Mouse (Mus musculus): ENCODE data around the gene Anapc10. TPM values are rescaled to one million over a fixed set of nuclear protein-coding genes. Genes with fewer than 3 reads are reported as not detected.
"Not testable (repeated sequence)": the region's sequence is repeated elsewhere in the genome, so short reads cannot be mapped to it uniquely, and the experiment has no call there.

Anapc10 gene
- 1 to 10 TPM; 3.5 to 3.9 TPM for total RNA-seq (2021)
- long read RNA-seq, experiment 1, full-length matches to known transcripts = 4 of 12 reads
- long read RNA-seq, experiment 1, partial matches to known transcripts = 1 of 12 reads
- long read RNA-seq, experiment 1, other reads (novel, unspliced or antisense) = 7 of 12 reads
- long read RNA-seq, experiment 2, partial matches to known transcripts = 2 of 12 reads
- long read RNA-seq, experiment 2, other reads (novel, unspliced or antisense) = 10 of 12 reads

DNA sequence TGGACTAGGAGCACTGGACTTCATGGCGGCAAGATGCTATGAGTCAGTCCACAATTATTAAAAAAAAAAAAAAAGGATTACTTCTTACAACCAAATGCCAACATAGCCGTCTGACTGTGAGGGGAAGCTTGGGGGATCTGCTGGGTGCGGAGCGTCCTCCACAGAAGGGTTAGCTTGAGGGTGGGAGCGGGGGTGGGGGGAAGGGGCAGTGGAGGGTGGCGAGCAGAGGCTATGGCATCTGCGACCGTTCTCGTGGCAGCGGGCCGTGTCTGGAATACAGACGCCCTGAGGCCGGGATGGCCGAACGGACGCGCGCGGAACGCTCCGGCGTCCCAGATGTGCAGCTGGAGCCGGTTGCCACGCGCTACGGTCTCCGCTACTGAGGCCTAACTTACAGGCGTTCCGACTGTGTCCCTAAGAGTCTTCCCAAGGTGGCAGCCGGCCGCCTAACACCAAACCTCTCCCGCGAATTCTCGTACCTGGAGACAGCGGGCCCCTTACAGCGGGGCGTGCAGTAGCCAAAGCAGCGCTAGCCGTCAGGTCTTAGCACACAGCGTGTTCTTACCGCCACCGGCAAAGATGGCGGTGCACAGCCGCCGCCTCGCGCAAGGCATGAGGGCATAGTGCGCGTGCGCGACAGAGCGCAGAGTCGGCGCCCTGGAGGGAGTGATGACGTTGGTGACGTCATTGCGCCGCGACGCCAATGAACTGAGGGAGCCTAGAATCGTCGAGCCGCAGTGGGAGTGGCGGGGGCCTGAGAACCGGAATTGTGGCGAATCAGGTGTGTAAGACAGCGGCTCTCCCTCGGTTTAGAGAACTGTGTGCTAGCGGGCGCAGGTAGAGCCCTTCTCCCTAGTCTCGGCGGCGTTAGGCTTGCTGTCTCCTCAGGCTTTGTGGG is at the start of gene Anapc10, which contains the start of gene Abce1:
Gene Anapc10, plus strand, starts transcription at position 757 of the 898 bp plus-strand sequence.
Gene Abce1, minus strand, starts transcription at position 677 of the 898 bp plus-strand sequence.
- intact Hi-C loops (cut with DNase I) = no loop called here
- peak; percentile 96 to 97 for DNase-seq

DNA sequence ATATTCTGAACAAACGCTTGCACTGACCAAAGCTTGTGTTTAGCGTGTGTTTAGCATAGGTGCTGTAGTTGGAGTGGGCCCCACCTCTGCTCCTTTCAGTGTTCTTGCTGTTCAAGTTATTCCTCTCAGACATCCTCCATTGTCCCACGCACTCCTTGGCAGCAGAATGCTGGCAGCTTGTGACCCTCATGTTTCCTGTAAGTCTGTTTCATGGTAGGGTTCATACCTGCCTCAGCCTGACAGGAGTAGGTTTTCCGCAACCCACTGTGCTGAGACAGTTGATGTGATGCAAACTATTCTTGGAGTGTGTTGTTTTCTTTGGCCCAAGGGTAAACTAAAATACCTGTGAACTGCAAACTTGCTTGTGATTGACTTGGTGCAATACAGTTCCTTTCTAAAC is 35.2 kb upstream of the Anapc10 start:
- intact Hi-C loops (cut with DNase I) = no loop called here
- DNase-seq = no peak

DNA sequence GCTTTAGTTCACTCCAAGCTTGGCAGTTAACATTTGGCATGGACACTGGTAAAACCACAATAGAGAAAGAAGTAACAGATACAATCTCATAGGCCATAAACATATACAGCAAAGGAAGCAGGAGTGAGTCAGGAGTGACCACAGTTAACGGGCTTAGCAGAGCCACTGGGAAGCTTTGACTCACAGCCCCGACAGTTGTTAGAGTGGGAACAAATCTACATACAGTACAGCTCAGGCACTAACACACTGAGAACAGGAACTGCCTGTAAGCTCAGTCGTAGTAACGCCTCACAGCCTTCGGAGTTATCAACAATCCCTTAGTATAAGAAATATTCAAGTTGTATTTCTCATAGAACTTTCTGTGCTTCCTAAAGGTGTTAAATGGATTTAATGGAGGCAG is 32.6 kb upstream of the Anapc10 start:
- DNase-seq = no peak
- intact Hi-C loops (cut with DNase I) = no loop called here

DNA sequence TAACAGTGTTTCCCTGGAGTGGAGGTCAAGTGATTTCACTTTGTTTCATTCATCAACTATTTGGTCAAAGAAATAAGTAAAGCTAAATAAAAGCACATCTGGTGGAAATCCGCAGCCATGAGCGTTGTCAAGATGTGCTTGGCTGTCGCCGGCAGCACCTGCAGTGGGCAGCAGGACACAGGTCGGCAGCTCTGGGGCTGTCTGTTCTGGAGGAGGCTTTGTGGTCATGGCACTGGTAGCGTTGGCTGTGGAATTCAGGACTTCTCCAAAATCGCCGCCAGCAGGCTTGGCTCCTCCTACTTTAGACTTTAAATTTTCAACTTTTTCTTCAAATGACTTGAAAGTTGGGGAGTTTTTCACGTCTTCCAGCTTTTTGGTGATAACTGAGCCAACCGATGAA is 31.5 kb upstream of the Anapc10 start:
- not testable (repeated sequence) for DNase-seq
- intact Hi-C loops (cut with DNase I) = loop anchor here (10.0 kb wide), 1 partner anchor 1035 kb away; no protein-coding TSS in a partner anchor

DNA sequence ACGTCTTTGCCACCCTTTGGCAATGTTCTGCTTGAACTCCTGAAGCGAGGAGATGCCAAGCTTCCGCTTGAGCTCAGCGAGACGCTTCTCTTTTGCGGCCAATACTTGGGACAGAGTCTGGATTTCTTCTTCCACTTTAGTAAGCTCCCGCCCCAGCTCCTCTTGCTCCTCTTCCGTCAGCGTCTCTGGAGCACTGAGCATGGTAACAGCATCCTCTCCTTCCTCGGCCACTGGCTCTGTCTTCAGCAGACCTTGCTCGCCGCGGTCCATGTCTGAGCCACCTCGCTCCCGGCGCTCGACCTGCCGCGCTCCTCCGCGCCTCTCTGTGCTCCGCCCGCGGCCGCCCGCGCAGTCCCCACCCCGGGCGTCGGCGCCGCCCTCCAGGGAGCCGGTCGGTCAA is 31.1 kb upstream of the Anapc10 start:
- peak in 1 of 2 experiments; percentile 21 for DNase-seq
- intact Hi-C loops (cut with DNase I) = loop anchor here (10.0 kb wide), 1 partner anchor 1034 kb away; no protein-coding TSS in a partner anchor

DNA sequence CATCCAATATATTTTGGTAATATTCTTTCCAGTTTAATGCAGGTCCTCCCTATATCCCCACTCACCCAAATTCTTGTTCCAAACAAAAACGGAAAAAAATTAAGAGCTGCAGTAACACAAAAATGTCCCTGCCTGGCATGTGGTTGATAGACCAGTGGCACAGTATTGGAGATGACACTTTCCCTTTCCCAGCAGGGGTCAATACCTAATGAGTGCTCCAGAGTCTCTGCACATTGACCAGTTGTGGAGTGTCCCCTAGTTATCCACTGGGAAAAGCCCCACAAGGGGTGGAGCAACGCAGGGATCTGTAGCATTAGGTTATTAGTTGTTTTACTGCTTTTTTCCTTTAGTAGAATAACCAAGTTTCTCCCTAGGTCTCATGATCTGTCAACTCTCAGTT is 30.7 kb upstream of the Anapc10 start:
- DNase-seq = no peak
- intact Hi-C loops (cut with DNase I) = loop anchor here (10.0 kb wide), 1 partner anchor 1034 kb away; no protein-coding TSS in a partner anchor

DNA sequence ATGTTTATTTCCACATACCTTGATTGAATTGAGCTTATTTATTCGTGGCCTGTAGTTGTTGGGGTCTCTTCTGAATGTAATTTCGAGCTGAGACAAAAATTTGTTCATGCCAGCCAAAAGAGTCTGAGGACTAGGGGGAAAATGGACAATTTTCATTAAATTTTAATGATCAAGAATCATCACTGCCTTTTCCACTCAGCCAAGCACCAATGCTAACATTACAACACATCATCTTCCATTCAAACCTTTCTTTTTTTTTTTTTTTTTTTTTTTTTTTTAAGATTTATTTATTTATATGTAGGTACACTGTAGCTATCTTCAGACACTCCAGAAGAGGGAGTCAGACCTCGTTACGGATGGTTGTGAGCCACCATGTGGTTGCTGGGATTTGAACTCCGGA is 25.7 kb upstream of the Anapc10 start:
- DNase-seq = not testable (repeated sequence)
- intact Hi-C loops (cut with DNase I) = loop anchor here (10.0 kb wide), 1 partner anchor 1029 kb away; no protein-coding TSS in a partner anchor

DNA sequence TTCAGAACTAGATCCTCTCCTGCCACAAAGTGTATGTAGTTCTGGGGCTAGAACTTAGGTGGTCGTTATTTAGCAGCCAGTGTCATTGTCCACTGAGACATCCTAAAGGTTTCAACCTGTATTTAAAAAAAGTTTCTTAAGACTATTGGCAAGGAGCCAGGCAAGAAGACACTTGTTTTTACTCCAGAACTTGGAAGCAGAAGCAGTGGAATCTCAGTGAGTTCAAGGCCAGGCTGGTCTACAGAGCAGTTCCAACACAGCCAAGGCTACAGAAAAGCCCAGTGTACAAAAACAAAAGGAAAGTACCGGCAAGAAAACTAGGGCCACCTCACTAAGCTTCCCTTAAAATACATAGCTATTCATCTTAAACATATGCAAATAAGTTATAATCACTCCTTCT is 19.1 kb upstream of the Anapc10 start:
- intact Hi-C loops (cut with DNase I) = no loop called here

DNA sequence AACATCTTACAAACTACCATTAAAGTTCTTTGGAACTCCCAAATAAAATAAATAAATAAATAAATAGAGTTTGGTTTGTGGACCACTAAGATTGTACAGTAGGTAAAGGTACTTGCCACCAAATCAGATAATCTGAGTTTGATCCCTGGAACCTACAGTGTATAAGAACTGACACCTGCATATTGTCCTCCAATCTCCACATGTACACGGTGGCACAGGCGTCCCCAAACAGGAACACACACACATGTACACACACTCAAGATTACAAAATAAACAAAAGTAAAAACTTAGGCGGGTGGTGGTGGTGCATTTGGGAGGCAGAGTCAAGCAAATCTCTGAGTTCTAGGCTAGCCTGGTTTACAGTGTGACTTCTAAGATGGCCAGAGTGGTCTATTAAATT is 4.9 kb upstream of the Anapc10 start:
- intact Hi-C loops (cut with DNase I) = loop anchor here (5.0 kb wide), 1 partner anchor 34 kb away; no protein-coding TSS in a partner anchor

More for the DNA sequence above, 19.1 kb upstream of the Anapc10 start:
- no peak for DNase-seq

DNA sequence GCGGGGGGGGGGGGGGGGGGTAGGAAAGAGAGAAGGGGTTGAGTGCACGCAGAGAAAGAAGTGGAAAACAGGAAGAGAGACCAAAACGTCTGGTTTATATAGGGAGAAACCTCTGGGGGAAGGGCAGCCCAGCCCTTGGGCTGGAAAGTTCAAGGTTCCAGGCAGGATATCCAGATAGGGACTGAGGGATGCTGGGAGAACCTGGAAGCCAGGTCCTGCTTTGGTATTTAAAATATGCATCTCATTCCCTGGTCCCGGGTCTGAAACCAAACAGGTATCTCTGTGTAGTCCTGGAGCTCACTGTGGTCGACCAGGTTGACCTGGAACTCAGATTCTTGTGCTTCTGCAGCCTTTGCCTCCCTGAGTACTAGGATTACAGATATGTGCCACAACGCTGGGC is 1.1 kb downstream of the Anapc10 start:
- intact Hi-C loops (cut with DNase I) = no loop called here
- DNase-seq = no peak

More for the DNA sequence above, 4.9 kb upstream of the Anapc10 start:
- no peak for DNase-seq

DNA sequence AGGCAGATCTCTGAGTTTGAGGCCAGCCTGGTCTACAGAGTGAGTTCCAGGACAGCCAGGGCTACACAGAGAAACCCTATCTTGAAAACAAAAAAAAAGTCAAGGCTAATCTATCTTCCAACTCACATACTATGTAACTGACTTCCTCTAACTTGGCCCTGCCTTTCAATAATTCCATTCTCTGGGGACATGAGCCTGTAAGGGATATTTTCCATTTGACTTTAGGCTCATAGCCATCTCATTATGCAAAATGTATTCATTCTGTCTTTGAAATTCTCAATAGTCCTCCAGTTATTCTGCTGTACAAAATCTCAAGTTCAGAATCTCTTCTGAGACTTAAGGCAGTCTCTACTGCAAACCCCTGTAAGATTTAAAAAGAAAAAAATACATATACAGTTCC is 9.9 kb downstream of the Anapc10 start:
- no peak for DNase-seq
- intact Hi-C loops (cut with DNase I) = no loop called here

DNA sequence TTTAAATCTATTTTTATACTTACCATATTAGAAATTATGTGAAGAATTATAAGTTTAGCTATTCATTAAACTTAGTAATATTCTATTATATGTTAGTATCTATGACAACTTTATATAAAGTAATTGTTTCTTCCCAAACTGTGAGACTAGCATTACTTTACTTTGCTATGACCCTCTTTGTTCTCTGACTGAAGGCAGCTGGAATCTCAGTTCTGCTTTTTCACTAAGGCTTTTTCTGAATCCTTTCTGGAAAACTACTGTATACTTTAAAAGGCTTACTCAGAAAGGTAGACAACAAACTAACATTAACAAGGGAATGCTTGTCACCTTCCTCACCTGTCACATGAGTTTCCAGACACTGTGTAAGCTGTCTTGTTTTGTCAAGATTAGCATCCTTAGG is 11.7 kb downstream of the Anapc10 start:
- intact Hi-C loops (cut with DNase I) = no loop called here

DNA sequence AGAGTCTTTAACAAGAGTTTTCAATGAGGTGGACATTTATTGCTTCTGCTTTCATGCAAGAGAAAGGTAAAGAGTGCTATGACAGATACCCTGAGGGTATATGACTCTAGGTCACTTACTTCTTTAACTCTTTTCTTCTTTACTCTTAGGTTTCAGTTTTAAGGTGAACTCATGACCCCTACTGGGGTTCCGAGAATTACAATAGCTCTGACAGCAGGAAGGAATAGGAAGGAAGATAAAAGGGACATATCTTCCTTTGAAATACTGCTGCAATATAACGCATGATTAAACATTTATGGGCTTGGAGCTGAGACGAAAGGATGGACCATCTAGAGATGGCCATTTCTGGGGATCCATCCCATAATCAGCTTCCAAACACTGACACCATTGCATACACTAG is 13.0 kb downstream of the Anapc10 start:
- intact Hi-C loops (cut with DNase I) = no loop called here
- no peak for DNase-seq

More for the DNA sequence above, 11.7 kb downstream of the Anapc10 start:
- DNase-seq = no peak

DNA sequence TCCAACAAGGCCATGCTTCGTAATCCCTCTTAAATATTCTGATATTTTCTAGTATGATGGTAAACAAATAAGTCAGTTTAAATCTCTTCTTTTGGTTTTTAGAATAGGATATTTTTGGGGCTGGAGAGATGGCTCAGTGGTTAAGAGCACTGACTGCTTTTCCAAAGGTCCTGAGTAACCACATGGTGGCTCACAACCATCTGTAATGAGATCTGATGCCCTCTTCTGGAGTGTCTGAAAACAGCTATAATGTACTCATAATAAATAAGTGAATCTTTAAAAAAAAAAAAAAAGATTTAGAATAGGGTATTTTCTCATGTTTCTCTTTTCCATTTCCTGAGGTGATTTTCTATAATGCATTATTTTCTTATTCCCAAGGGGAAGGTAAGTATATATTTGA is 16.3 kb downstream of the Anapc10 start:
- DNase-seq = no peak
- intact Hi-C loops (cut with DNase I) = no loop called here

DNA sequence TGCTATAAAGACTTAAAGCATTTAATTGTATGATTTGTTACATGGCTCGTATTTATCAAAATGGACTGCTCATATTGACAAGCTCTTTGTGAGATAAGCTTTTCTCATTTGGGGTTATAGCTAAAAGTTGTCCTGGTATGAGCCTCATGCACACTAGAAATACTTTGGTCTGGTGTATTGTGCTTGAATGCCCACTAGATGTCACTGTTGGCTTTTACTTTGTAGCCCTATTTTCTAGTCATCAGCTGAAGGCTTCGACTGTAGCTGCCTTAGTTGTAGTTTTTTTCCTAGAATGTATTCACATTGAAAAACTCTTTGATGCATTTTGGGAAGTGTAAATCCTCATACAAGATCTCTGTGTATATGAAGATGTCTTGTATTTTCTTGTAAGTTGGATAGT is 22.7 kb downstream of the Anapc10 start:
- intact Hi-C loops (cut with DNase I) = loop anchor here (10.0 kb wide), 1 partner anchor 950 kb away; no protein-coding TSS in a partner anchor
- DNase-seq = no peak

DNA sequence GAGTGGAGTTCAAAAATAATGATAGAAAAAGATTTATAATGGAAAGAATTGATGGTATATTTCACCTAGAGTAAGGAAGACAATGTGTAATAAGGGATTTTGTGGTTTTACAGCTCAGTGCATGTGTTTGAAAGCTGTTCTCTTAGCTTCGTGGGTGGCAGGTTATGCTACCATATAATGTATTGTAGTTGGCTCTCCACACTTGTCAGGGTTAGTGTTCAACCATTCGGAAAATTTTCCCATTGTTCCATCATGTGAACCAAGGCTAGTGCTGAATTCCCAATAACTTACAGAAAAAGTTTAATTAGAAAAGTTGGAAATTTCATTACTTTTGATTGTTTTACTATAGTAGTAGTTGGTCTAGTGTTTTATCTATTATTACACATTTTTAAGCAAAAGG is 36.6 kb downstream of the Anapc10 start:
- no peak for DNase-seq
- intact Hi-C loops (cut with DNase I) = no loop called here

DNA sequence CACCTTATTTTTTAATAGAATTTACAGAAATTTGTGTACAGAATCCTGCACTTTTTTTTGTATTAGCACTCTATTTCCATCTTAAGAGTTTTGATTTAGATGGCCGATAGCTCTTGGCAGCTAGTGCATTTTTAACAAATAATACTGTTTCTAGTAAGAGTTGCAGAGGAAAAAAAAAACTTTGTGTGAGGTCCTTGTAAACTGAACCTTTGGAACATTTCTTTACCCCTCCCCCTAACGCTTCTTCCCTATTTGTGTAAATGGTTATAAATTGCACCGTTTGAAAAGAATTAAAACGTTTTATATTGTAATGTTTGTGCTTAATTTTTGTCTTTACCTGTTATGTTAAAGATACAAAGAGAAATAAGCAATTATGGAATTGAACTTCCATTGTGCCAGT is 37.0 kb downstream of the Anapc10 start:
- intact Hi-C loops (cut with DNase I) = no loop called here

DNA sequence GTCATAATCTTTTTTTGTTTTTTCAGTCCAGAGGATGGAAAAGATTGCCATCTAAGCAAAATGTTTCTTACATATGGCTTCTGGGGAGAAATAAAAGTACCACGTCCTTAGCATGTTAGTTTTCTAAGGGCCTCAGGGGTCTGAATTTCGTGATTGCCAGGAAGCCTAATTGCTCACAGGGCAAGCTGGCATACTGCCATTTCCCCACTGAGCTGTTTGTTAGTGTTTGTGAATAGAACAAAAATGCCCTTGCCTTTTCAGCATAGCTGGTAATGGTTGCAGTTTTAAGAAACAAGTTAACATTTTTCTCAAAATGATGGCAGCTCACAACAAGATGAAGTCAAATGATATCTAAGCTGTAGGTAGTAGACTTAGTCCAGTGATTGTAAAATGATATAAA is 38.7 kb downstream of the Anapc10 start:
- intact Hi-C loops (cut with DNase I) = no loop called here
- no peak for DNase-seq

More for the DNA sequence above, 37.0 kb downstream of the Anapc10 start:
- no peak for DNase-seq

DNA sequence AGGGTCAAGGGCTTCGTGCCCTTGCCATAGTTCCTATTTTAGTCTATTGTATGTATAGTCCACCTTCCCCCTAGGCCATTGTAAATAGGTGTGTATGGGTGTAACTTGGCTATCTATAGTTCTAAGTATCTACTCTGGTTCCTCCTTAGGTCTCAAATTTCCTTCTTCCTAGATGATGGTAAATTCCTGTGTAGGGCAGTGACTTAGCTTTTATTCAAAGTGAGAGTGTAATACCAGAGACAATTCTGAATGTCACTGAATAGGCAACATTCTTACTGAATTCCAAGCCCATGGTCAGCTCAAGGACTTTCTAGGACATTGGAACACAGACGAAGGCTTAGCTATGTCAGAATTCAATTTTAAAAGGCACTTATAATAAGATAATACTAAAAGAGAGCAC is 83.3 kb downstream of the Anapc10 start:
- intact Hi-C loops (cut with DNase I); DNase-seq: not testable (repeated sequence)

DNA sequence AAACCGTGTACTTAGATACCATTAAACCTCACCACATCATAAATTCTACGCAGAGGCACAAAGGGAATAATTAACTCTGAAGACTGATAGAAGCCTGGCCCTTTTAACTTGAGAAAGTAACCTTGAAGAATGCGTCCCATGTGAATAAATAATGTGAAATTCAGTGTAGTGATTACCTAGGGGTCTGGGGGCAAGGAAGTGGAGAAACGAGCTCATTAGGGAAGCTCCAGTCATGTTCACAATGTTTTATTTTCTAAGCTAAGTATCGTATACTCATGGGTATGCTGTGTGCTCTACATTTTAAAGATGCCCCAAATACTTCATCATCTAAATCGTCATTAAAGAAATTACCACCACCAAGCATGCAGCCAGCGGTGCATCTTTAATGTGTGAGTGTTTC is 85.1 kb downstream of the Anapc10 start:
- intact Hi-C loops (cut with DNase I) = no loop called here

DNA sequence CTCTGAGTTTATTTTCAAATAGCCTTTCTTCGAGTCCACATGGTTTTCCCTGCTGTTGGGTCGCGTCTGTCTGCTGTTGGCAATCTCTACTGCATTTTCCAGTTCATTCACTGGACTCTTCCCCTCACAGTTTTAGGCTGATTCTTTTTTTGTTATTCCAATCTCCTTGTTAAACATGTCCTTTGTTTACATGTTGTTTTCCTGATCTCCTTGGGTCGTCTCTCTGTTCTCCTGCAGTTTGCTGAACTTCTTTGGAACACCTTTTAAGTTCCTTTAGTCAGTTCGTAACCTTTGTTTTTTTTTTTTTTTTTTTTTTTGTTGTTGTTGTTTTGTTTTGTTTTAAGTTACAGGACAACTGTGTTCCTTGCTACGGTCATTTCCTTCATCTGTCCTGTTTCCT is 92.9 kb downstream of the Anapc10 start:
- intact Hi-C loops (cut with DNase I) = no loop called here
- no peak for DNase-seq

More for the DNA sequence above, 85.1 kb downstream of the Anapc10 start:
- DNase-seq = no peak
